Mouse (Mus musculus): Measurements from ENCODE around the gene Snrpa1. TPM values are rescaled to one million over a fixed set of nuclear protein-coding genes. Genes with fewer than 3 reads are reported as not detected.

Gene Snrpa1
- total and polyA plus RNA-seq, 3 experiments = 188 to 318 (median 260) TPM

DNA sequence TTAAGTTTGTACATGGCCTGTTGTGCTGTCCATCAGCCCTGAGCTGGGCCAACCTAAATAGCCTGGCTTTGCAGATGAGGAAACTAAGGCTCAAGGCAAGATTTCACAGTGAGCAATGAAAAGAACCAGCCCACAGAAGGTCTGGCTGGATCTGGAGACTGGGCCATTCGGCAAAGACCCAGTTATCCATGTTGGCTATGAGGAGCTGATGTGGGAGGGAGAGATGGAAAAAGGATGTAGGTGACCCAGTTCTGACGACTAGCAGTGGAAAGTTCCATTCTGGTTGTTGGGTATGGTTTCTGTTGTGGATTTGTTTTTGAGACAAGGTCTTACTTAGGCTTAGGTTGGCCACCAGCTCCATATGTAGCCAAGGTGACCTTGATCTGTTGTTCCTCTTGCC lies 29.3 kb downstream of the Snrpa1 start:
- Histone ChIP-seq H3K4me1 (ENCODE audit: control insufficient read depth in 1 of 2, insufficient read depth in 2 of 2, low read length in 2 of 2) (no peaks in the 10 kb centered on the region), H3K27me3 (ENCODE audit: control insufficient read depth in 1 of 2, insufficient read depth in 2 of 2, low read length in 2 of 2) (no peaks in the 10 kb centered on the region), H3K27ac (ENCODE audit: control insufficient read depth, low read depth, low read length) (no peak overlapping the region), H3K9me3 (replicated peaks; ENCODE audit: insufficient read depth, low read length) (no peaks in the 10 kb centered on the region), H3K79me2 (ENCODE audit: control insufficient read depth, insufficient read depth, low read length, poor library complexity) (no peaks in the 10 kb centered on the region), H3K9ac (ENCODE audit: control insufficient read depth, low read depth, low read length, poor library complexity, severe bottlenecking) (no peak overlapping the region), H3K36me3 (ENCODE audit: control insufficient read depth in 1 of 2, insufficient read depth in 2 of 2, low read length in 2 of 2) (peaks cover 0 to 15% of the 10 kb centered on the region in 2 experiments; a peak in 2 of 4 replicates), H3K4me3 (ENCODE audit: control insufficient read depth in 1 of 2, insufficient read depth in 1 of 2, low read depth in 2 of 2, low read length in 2 of 2) (no peak overlapping the region)
- DNase-seq (ENCODE audit: low read depth, low spot score) = no peak
- TF ChIP-seq ZNF384 (IDR thresholded peaks at IDR 0.05; ENCODE audit: low read depth, low read length) (no peak), E2F4 (IDR thresholded peaks at IDR 0.05; ENCODE audit: borderline replicate concordance, low read depth, low read length) (no peak), SMC3 (IDR thresholded peaks at IDR 0.05; ENCODE audit: low read depth, low read length) (no peak), MAX (IDR thresholded peaks at IDR 0.05; ENCODE audit: low read length) (no peak), RAD21 (IDR thresholded peaks at IDR 0.05; ENCODE audit: low read depth, low read length) (no peak), GABPA (IDR thresholded peaks at IDR 0.05; ENCODE audit: low read depth, low read length) (no peak), MYC (IDR thresholded peaks at IDR 0.05; ENCODE audit: low read depth, low read length) (no peak), POLR2AphosphoS5 (IDR thresholded peaks at IDR 0.05; ENCODE audit: borderline replicate concordance, low read depth, low read length) (no peak), RCOR1 (IDR thresholded peaks at IDR 0.05; ENCODE audit: low read depth, low read length) (no peak), POLR2A (IDR thresholded peaks at IDR 0.05; ENCODE audit: control insufficient read depth in 1 of 2, insufficient read depth in 1 of 2, low read depth in 1 of 2, low read length in 2 of 2, poor library complexity in 1 of 2) (no peak), USF2 (IDR thresholded peaks at IDR 0.05; ENCODE audit: borderline replicate concordance in 1 of 2, insufficient read depth in 1 of 2, low read depth in 1 of 2, low read length in 2 of 2) (no peak), EP300 (IDR thresholded peaks at IDR 0.05; ENCODE audit: low read depth in 1 of 2, low read length in 2 of 2) (no peak), MXI1 (IDR thresholded peaks at IDR 0.05; ENCODE audit: low read depth, low read length) (no peak), NRF1 (IDR thresholded peaks at IDR 0.05; ENCODE audit: insufficient read depth, low read depth, low read length, poor library complexity, severe bottlenecking) (no peak), JUND (IDR thresholded peaks at IDR 0.05; ENCODE audit: low read depth, low read length) (no peak), ZKSCAN1 (IDR thresholded peaks at IDR 0.05; ENCODE audit: low read depth, low read length) (no peak), KAT2A (conservative IDR thresholded peaks at IDR 0.05; ENCODE audit: low read depth, low read length) (no peak), ZC3H11A (IDR thresholded peaks at IDR 0.05; ENCODE audit: low read depth, low read length) (no peak), USF1 (IDR thresholded peaks at IDR 0.05; ENCODE audit: low read depth, low read length) (no peak)

GRCm38 (mm10) chr7:66090676-66091190 lies 31.9 kb downstream of the Snrpa1 start:
- H3K27ac ChIP-seq (ENCODE audit: control insufficient read depth, low read depth, low read length) = no peak overlapping the region
- H3K27me3 ChIP-seq (ENCODE audit: control insufficient read depth in 1 of 2, insufficient read depth in 2 of 2, low read length in 2 of 2) = no peaks in the 10 kb centered on the region
- H3K9ac ChIP-seq (ENCODE audit: control insufficient read depth, low read depth, low read length, poor library complexity, severe bottlenecking) = no peak overlapping the region
- H3K9me3 ChIP-seq (replicated peaks; ENCODE audit: insufficient read depth, low read length) = no peaks in the 10 kb centered on the region
- H3K36me3 ChIP-seq (ENCODE audit: control insufficient read depth in 1 of 2, insufficient read depth in 2 of 2, low read length in 2 of 2) = peaks cover 0 to 8% of the 10 kb centered on the region in 2 experiments; a peak in 1 of 4 replicates
- no peak for DNase-seq (ENCODE audit: low read depth, low spot score)
- H3K4me1 ChIP-seq (ENCODE audit: control insufficient read depth in 1 of 2, insufficient read depth in 2 of 2, low read length in 2 of 2) = no peaks in the 10 kb centered on the region
- H3K79me2 ChIP-seq (ENCODE audit: control insufficient read depth, insufficient read depth, low read length, poor library complexity) = no peaks in the 10 kb centered on the region
- no peak overlapping the region for H3K4me3 ChIP-seq (ENCODE audit: control insufficient read depth in 1 of 2, insufficient read depth in 1 of 2, low read depth in 2 of 2, low read length in 2 of 2)
- TF ChIP-seq TAL1 (IDR thresholded peaks at IDR 0.05; ENCODE audit: low read length) (no peak), ZMIZ1 (IDR thresholded peaks at IDR 0.05; ENCODE audit: low read depth, low read length) (no peak), MAZ (IDR thresholded peaks at IDR 0.05; ENCODE audit: low read depth, low read length) (no peak), RCOR1 (IDR thresholded peaks at IDR 0.05; ENCODE audit: low read depth, low read length) (no peak), ELF1 (IDR thresholded peaks at IDR 0.05; ENCODE audit: low read depth, low read length) (no peak), POLR2A (IDR thresholded peaks at IDR 0.05; ENCODE audit: control insufficient read depth in 1 of 2, insufficient read depth in 1 of 2, low read depth in 1 of 2, low read length in 2 of 2, poor library complexity in 1 of 2) (no peak), RAD21 (IDR thresholded peaks at IDR 0.05; ENCODE audit: low read depth, low read length) (no peak), POLR2AphosphoS5 (IDR thresholded peaks at IDR 0.05; ENCODE audit: borderline replicate concordance, low read depth, low read length) (no peak), ZKSCAN1 (IDR thresholded peaks at IDR 0.05; ENCODE audit: low read depth, low read length) (no peak), TBP (IDR thresholded peaks at IDR 0.05; ENCODE audit: low read depth, low read length) (no peak), CHD1 (IDR thresholded peaks at IDR 0.05; ENCODE audit: low read depth, low read length) (no peak), USF2 (IDR thresholded peaks at IDR 0.05; ENCODE audit: borderline replicate concordance in 1 of 2, insufficient read depth in 1 of 2, low read depth in 1 of 2, low read length in 2 of 2) (no peak), E2F4 (IDR thresholded peaks at IDR 0.05; ENCODE audit: borderline replicate concordance, low read depth, low read length) (no peak), UBTF (IDR thresholded peaks at IDR 0.05; ENCODE audit: borderline replicate concordance, insufficient read depth, low read depth, low read length) (no peak), USF1 (IDR thresholded peaks at IDR 0.05; ENCODE audit: low read depth, low read length) (no peak), JUND (IDR thresholded peaks at IDR 0.05; ENCODE audit: low read depth, low read length) (no peak), EP300 (IDR thresholded peaks at IDR 0.05; ENCODE audit: low read depth in 1 of 2, low read length in 2 of 2) (no peak), SMC3 (IDR thresholded peaks at IDR 0.05; ENCODE audit: low read depth, low read length) (no peak), MAX (IDR thresholded peaks at IDR 0.05; ENCODE audit: low read length) (no peak), MYC (IDR thresholded peaks at IDR 0.05; ENCODE audit: low read depth, low read length) (no peak)
